Mouse (Mus musculus) cerebellum, adult 2 months (tissue): ENCODE measurements around the gene Nme9.

ENCODE experiments used
- CTCF ChIP-seq: fragments of 200-500 bp; IDR thresholded peaks from 2 replicates; pipeline ENCODE4 v1.5.1; 2011; ENCODE audit warnings: low read depth, mild to moderate bottlenecking, control low read depth, low read length, moderate library complexity, borderline replicate concordance; ENCODE audit not compliant: insufficient read depth
- POLR2A ChIP-seq: fragments of 200-500 bp; IDR thresholded peaks from 2 replicates; pipeline ENCODE4 v1.6.1; 2011; ENCODE audit warnings: low read length, control low read depth, borderline replicate concordance; ENCODE audit not compliant: insufficient read depth

GRCm38 (mm10) chr9:99468572-99468971, 17.3 kb downstream of the Nme9 start:
- TF ChIP-seq POLR2A (no peak), CTCF (no peak)
